Mouse (Mus musculus) small intestine, adult 2 months (tissue): ENCODE results near the gene Npas3. TPM values are rescaled to one million over a fixed set of nuclear protein-coding genes. Genes with fewer than 3 reads are reported as not detected.

Experiments used
- H3K27ac ChIP-seq: fragments of 200-500 bp; 2 replicates; pipeline ENCODE4 v1.5.1; 2012; ENCODE audit warnings: low read depth, low read length, control low read depth, inconsistent platforms; ENCODE audit not compliant: insufficient read depth
- H3K27me3 ChIP-seq: fragments of 200-500 bp; 2 replicates; pipeline ENCODE4 v1.6.1; 2012; ENCODE audit warnings: mild to moderate bottlenecking, moderate library complexity, low read length, inconsistent platforms; ENCODE audit not compliant: control insufficient read depth, insufficient read depth
- H3K36me3 ChIP-seq: fragments of 200-500 bp; 2 replicates; pipeline ENCODE4 v1.6.1; 2012; ENCODE audit warnings: mild to moderate bottlenecking, low read length, control low read depth, inconsistent platforms; ENCODE audit not compliant: control insufficient read depth, insufficient read depth
- H3K4me1 ChIP-seq: fragments of 200-500 bp; 2 replicates; pipeline ENCODE4 v1.6.1; 2012; ENCODE audit warnings: low read length, inconsistent platforms, mixed read lengths; ENCODE audit not compliant: control insufficient read depth, insufficient read depth, insufficient read length
- H3K4me3 ChIP-seq: fragments of 200-500 bp; 2 replicates; pipeline ENCODE4 v1.5.1; 2012; ENCODE audit warnings: low read depth, mild to moderate bottlenecking, control low read depth, inconsistent platforms, low read length, moderate library complexity
- CTCF ChIP-seq: fragments of 200-500 bp; IDR thresholded peaks from 2 replicates; pipeline ENCODE4 v1.5.1; 2012; ENCODE audit warnings: low read depth, mild to moderate bottlenecking, control low read depth, inconsistent platforms, low read length, moderate library complexity, mixed read lengths; ENCODE audit not compliant: insufficient replicate concordance, insufficient read length; ENCODE audit errors: extremely low read depth
- POLR2A ChIP-seq: fragments of 200-500 bp; IDR thresholded peaks from 2 replicates; pipeline ENCODE4 v1.6.1; 2012; ENCODE audit warnings: low read depth, mild to moderate bottlenecking, control low read depth, inconsistent platforms, low read length, moderate library complexity
- WGBS: fragments of 180-500 bp; shearing (Covaris S2); methylation state at CpG from one replicate; pipeline ENCODE4 v1.1.7; 2018; 5-methylcytosine and 5-hydroxymethylcytosine counted together
- polyA plus RNA-seq: library from polyadenylated mRNA; depleted of rRNA; stranded (reverse); fragments of >200 nt; gene quantifications from 2 replicates; pipeline ENCODE4 v1.2.3, GENCODE M21; 2012

Gene Npas3
- polyA plus RNA-seq, 1 experiment, result 0.13 TPM

GRCm38 (mm10) chr12:53999647-54000637, 751.5 kb downstream of the Npas3 start:
- 63% methylated on average over 15 of the region's 15 CpGs for WGBS
- no peaks in the 10 kb centered on the region for H3K36me3 ChIP-seq
- H3K27me3 ChIP-seq, result no peaks in the 10 kb centered on the region
- TF ChIP-seq CTCF (no peak), POLR2A (no peak)
- H3K4me3 ChIP-seq, result no peak overlapping the region
- no peak overlapping the region for H3K27ac ChIP-seq
- no peaks in the 10 kb centered on the region for H3K4me1 ChIP-seq

GRCm38 (mm10) chr12:54002496-54002895, 754.0 kb downstream of the Npas3 start:
- Histone ChIP-seq H3K27ac (no peak overlapping the region), H3K27me3 (no peaks in the 10 kb centered on the region), H3K4me3 (no peak overlapping the region), H3K36me3 (no peaks in the 10 kb centered on the region), H3K4me1 (no peaks in the 10 kb centered on the region)
- TF ChIP-seq POLR2A (no peak), CTCF (no peak)
- WGBS, result 68% methylated on average over 4 of the region's 4 CpGs

GRCm38 (mm10) chr12:54004606-54005005, 756.1 kb downstream of the Npas3 start:
- no peaks in the 10 kb centered on the region for H3K4me1 ChIP-seq
- H3K36me3 ChIP-seq, result no peaks in the 10 kb centered on the region
- WGBS, result 55% methylated on average over 8 of the region's 8 CpGs

GRCm38 (mm10) chr12:54005546-54005945, 757.1 kb downstream of the Npas3 start:
- H3K27ac ChIP-seq, result no peak overlapping the region
- no peaks in the 10 kb centered on the region for H3K4me1 ChIP-seq
- H3K36me3 ChIP-seq, result no peaks in the 10 kb centered on the region
- TF ChIP-seq POLR2A (no peak), CTCF (no peak)
- H3K4me3 ChIP-seq, result no peak overlapping the region
- 65% methylated on average over 4 of the region's 4 CpGs for WGBS
- H3K27me3 ChIP-seq, result no peaks in the 10 kb centered on the region

More at GRCm38 (mm10) chr12:54004606-54005005, 756.1 kb downstream of the Npas3 start:
- H3K4me3 ChIP-seq, result no peak overlapping the region
- no peak overlapping the region for H3K27ac ChIP-seq
- no peaks in the 10 kb centered on the region for H3K27me3 ChIP-seq
- TF ChIP-seq POLR2A (no peak), CTCF (no peak)

- TF ChIP-seq POLR2A (no peak), CTCF (no peak)
- no peak overlapping the region for H3K4me3 ChIP-seq
- H3K36me3 ChIP-seq, result no peaks in the 10 kb centered on the region
- no peak overlapping the region for H3K27ac ChIP-seq
- no peaks in the 10 kb centered on the region for H3K4me1 ChIP-seq
- H3K27me3 ChIP-seq, result no peaks in the 10 kb centered on the region
Observed at GRCm38 (mm10) chr12:54015304-54015703, 766.8 kb downstream of the Npas3 start.

- Histone ChIP-seq H3K27me3 (no peaks in the 10 kb centered on the region), H3K36me3 (no peaks in the 10 kb centered on the region), H3K4me1 (no peaks in the 10 kb centered on the region), H3K27ac (no peak overlapping the region), H3K4me3 (no peak overlapping the region)
- TF ChIP-seq POLR2A (no peak), CTCF (no peak)
- 83% methylated on average over 8 of the region's 8 CpGs for WGBS
Observed at GRCm38 (mm10) chr12:54017949-54018348, 769.5 kb downstream of the Npas3 start.

GRCm38 (mm10) chr12:54019979-54020378, 771.5 kb downstream of the Npas3 start:
- H3K4me3 ChIP-seq, result no peak overlapping the region
- H3K27ac ChIP-seq, result no peak overlapping the region
- H3K36me3 ChIP-seq, result no peaks in the 10 kb centered on the region
- H3K27me3 ChIP-seq, result no peaks in the 10 kb centered on the region
- TF ChIP-seq POLR2A, result no peak
- TF ChIP-seq CTCF, result no peak
- H3K4me1 ChIP-seq, result no peaks in the 10 kb centered on the region
- WGBS, result 93% methylated on average over 8 of the region's 8 CpGs
